15 mouse cellular contexts compared by ENCODE assay signal in genomic region chrX:162137807-162138206, GRCm38 (mm10). TPM values are rescaled to one million over a fixed set of nuclear protein-coding genes. Genes with fewer than 3 reads are reported as not detected.
DNase-seq lines count a peak whose midpoint lies in the region.
"Had no signal": no experiment of that assay in that cellular context is flagged by ENCODE, and none has a peak within 500 bp of the region (broad histone marks: within the 10 kb centered on the region; RNA-seq: fewer than 3 reads in every experiment).

No protein-coding gene starts in this region.

- DNase-seq in kidney, adult 18-20 months, result peak; percentile 34
- DNase-seq in kidney, adult 9 months, result peak; percentile 70
- DNase-seq in kidney, postnatal 10 days, result peak; percentile 18
- DNase-seq in yolk sac, embryonic 10.5 days (ENCODE audit: low spot score), result peak; percentile 2
- DNase-seq in adrenal gland, postnatal 36 days, result no peak
- DNase-seq in retina, postnatal 1 day, result no peak
- DNase-seq in left cerebral cortex, postnatal 4 days, result no peak
- DNase-seq: adrenal gland, postnatal 10 days; cerebellum, adult 18-20 months; cerebellum, adult 9-11 months; cerebellum, postnatal 36 days; gastrocnemius, postnatal 14 days; heart, adult 2 months; heart, postnatal 14 days had no signal

- intact Hi-C loops in left cerebral cortex, postnatal 4 days (cut with DNase I), result no loop called here

RNA-seq across cellular contexts. Expression of gene Nhs, which starts 21.7 kb away (rescaled TPM):
- total RNA-seq in adrenal gland, postnatal 36 days (2021), result 1 to 10 TPM; 1.1 to 1.5 TPM
- total RNA-seq in left cerebral cortex, postnatal 4 days (2021), result 1 to 10 TPM; 7.6 to 9.5 TPM
- total RNA-seq: hematopoietic stem cell, adult 5-6 weeks had no signal

Comparison
In these comparisons a context has a peak if more than half of its experiments do, and no peak if none do; other contexts are left out.
1. DNase-seq: peak in kidney, adult 18-20 months (single experiment), kidney, adult 9 months (single experiment), kidney, postnatal 10 days (single experiment) and yolk sac, embryonic 10.5 days (single experiment); none in adrenal gland, postnatal 36 days (0 of 2), retina, postnatal 1 day (single experiment) and left cerebral cortex, postnatal 4 days (single experiment).